Mouse (Mus musculus): ENCODE data around the gene Uggt1.

Gene Uggt1

GRCm38 (mm10) chr1:36201739-36202138 is 42.8 kb downstream of the Uggt1 start:
- in situ Hi-C loops (cut with MboI; ENCODE audit: low sequenced_read_pairs), result no loop called here

DNA sequence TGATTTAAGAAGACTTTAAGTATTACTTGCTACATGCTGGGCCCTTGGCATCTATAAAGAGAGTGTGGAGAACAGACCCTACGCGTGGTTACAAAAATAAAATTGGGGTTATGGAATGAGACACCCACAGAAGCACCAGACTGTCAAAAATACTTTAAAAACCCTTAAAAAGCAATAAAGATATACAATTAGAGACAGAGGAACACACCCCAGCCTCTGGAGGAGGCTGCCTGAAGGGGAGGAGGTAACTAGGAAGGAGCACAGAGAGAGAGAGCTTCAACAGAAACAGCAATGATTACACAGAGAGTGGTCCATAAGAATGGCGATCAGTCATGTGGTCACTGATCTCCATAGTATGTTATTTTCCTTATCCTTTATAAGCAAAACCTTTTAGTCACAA is 50.0 kb downstream of the Uggt1 start:
- in situ Hi-C loops (cut with MboI; ENCODE audit: low sequenced_read_pairs), result no loop called here

- in situ Hi-C loops (cut with MboI; ENCODE audit: low sequenced_read_pairs), result no loop called here
These were observed 52.6 kb downstream of the Uggt1 start for GRCm38 (mm10) chr1:36191966-36192365.

DNA sequence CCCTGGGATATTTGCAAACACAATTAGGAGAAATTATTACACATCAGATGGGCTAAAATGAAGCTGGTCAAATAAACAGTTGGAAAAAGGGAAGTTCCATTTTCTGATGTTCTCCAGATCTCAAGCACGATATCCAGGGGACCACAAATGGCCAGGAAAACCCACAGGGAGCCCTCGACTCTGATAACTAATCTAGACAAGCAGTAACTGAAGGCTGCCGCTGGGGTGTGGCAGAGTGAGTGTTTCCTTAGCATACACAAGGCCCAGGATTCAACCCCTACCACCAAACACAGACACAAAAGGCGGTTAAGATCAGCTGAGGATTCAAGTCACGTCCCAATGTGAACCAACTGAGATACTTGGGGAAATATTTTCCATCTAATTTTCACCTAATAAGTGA is 64.5 kb downstream of the Uggt1 start:
- in situ Hi-C loops (cut with MboI; ENCODE audit: low sequenced_read_pairs), result no loop called here

DNA sequence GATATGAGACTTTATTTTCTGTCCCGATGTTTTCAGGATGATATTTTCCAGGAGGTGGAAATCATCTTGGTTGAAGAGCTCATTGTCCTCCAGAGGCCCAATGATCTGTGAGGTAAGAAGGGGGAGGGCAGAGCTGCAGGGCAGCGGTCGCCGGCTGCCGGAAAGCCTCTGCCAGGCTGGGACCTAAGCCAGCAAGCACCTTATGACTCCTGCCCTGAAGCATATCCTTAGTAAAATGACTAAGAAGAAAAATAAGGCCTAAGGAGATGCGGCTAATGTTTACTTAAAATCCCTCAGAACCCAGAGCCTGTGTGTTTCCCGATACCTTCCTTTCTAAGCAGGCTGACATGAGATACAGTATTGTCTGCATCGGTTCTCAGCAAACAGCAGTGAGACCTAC is 71.1 kb downstream of the Uggt1 start:
- in situ Hi-C loops (cut with MboI; ENCODE audit: low sequenced_read_pairs), result no loop called here

- in situ Hi-C loops (cut with MboI; ENCODE audit: low sequenced_read_pairs), result no loop called here
These were observed 71.6 kb downstream of the Uggt1 start for GRCm38 (mm10) chr1:36172941-36173340.

GRCm38 (mm10) chr1:36162687-36163086 is 81.8 kb downstream of the Uggt1 start:
- in situ Hi-C loops (cut with MboI; ENCODE audit: low sequenced_read_pairs), result no loop called here

GRCm38 (mm10) chr1:36161208-36161607 is 83.3 kb downstream of the Uggt1 start:
- in situ Hi-C loops (cut with MboI; ENCODE audit: low sequenced_read_pairs), result no loop called here

- in situ Hi-C loops (cut with MboI; ENCODE audit: low sequenced_read_pairs), result no loop called here
These were observed 84.3 kb downstream of the Uggt1 start for GRCm38 (mm10) chr1:36160246-36160645.

DNA sequence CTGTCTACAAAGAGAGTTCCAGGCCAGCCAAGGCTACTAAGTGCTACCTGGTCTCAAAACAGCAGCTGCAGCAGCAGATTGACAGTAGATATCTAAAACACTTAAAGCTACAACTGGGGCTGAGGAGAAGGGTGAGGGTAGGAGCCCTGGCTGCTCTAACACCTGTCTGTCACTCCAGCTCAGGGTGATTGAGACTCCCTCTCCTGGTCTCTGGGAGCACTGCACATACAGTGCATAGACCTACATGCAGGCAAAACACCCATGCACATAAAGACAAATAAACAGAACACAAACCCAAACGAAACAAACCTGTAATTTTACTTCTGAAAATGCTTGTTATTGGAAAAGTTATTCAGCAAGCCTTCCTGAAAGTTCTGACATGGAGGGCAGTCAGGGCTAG is 95.1 kb downstream of the Uggt1 start:
- in situ Hi-C loops (cut with MboI; ENCODE audit: low sequenced_read_pairs), result no loop called here

GRCm38 (mm10) chr1:36148809-36149208 is 95.7 kb downstream of the Uggt1 start:
- in situ Hi-C loops (cut with MboI; ENCODE audit: low sequenced_read_pairs), result no loop called here

DNA sequence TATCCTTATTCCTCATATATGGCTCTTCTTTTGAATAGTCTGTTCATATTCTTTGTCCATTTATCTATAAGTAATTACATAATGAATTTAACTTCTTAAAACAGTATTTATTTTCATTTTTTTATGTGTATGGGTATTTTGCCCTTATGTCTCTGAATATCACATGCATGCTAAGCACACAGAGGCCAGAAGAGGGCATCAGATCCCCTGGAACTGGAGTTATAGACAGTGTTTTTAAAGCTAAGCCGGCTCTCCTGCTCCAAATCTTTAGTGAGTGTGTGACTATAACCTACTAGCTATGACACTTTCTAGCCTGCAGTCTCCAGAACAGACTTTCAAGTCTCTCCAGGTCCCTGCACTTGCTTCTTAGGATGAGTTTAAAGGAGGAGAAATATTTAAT is 99.5 kb downstream of the Uggt1 start:
- in situ Hi-C loops (cut with MboI; ENCODE audit: low sequenced_read_pairs), result no loop called here

GRCm38 (mm10) chr1:36140311-36140710 is 104.2 kb downstream of the Uggt1 start:
- in situ Hi-C loops (cut with MboI; ENCODE audit: low sequenced_read_pairs), result no loop called here

DNA sequence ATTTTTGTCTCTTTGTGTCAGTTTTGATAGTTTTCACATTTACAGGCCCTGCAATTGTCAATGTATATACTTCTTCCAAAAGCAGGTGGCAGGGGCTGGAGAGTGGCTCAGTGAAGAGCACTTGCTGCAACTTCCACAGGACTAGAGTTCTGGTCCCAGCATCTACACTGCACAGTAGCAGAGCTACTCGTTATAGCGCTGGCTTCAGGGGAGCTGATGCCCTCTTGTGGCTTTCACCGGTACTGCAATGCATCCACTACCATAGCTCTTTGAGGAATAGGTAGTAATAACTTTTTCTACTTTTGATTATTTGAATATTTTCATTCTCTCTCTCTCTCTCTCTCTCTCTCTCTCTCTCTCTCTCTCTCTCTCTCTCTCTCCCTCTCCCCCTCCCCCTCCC is 109.9 kb downstream of the Uggt1 start:
- in situ Hi-C loops (cut with MboI; ENCODE audit: low sequenced_read_pairs), result no loop called here

DNA sequence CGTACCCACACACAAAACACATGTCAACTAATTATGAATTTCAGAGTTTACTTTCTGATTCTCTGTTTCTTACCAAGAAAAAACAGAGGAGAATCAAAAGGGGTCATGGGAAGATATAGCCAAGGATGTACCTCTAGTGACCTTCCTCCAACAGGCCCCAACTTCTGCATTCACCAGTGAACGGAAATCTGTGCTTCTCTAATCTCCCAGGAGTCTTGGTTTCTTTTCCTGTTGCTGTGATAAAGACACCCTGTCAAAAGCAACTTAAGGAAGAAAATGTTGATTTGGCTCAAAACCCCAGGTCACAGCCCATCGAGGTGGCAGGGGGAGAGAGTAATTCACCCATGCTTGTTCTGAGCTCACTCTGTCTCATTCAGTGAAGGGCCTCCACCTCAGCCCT is 110.9 kb downstream of the Uggt1 start:
- in situ Hi-C loops (cut with MboI; ENCODE audit: low sequenced_read_pairs), result no loop called here

DNA sequence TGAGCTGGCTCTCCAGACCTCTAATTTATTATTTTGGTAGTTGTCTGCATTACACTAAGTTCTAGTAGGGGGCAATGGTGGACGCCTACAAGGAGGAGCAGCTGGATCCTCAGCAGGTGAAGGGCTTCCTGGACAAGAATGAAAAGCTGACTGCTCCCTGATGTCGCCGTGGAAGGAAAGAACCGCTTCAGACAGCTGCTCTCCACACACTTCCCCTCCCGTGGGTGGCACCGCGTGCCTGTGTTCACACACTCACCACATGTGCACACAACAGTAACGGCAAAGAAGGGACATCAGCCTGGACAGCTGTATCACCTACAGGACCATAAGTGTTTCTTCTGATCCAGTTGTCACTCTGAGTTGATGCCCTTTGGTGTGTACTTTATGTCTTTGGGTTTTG is 111.5 kb downstream of the Uggt1 start:
- in situ Hi-C loops (cut with MboI; ENCODE audit: low sequenced_read_pairs), result no loop called here

DNA sequence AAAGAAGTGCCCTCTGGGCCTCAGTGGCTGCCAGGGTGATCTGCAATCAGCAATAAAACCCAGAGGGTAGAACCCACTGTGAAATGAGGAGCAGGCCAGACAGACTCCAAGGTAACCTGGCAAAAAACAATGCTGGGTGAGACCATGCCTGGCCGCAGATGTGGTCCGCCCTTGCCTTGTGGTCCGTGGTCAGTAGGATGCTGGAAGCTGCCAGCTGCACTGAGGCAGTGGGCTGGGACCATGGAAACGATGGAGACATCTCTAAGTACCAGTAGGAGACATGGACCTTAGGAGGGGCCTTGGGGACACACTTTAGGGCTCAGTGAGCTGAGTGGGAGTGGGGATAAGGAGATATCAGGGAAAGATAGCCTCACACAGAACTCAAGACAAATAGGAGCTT is 112.3 kb downstream of the Uggt1 start:
- in situ Hi-C loops (cut with MboI; ENCODE audit: low sequenced_read_pairs), result no loop called here

GRCm38 (mm10) chr1:36131766-36132165 is 112.8 kb downstream of the Uggt1 start:
- in situ Hi-C loops (cut with MboI; ENCODE audit: low sequenced_read_pairs), result no loop called here

GRCm38 (mm10) chr1:36131154-36131553 is 113.4 kb downstream of the Uggt1 start:
- in situ Hi-C loops (cut with MboI; ENCODE audit: low sequenced_read_pairs), result no loop called here

DNA sequence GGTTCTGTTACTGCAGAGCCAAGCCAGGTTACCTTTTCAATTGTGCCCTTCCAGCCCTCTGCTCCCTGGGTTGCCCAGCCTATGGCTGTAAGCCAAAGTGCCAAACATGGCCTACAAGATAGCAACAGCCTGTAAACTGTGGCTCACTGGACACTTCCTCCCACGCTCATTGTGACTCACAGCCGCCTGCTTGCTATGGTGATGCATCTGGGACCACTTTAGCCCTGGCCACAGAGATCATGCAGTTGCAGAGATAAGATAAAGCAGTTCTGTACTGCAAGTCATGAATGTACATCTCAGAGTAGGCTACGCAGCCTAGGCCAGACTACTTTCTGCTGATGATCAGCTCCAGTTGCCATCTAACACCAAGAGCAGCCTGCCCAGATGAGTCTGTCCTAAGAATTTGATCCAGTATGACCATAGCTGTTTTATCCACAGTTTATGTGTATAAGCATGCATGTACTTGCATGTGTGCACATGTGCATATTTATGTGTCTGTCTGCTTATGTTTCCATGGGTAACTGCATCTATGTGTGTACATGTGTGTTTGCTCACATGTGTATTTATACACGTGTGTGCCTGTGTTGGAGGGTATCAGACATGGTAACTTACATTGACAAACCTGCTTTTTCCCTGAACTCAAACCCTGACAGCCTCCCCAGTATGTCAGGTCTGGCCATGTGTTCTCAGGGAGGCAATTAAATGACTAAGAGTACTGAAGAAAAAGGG is 114.0 kb downstream of the Uggt1 start:
- in situ Hi-C loops (cut with MboI; ENCODE audit: low sequenced_read_pairs), result no loop called here

GRCm38 (mm10) chr1:36129881-36130280 is 114.6 kb downstream of the Uggt1 start:
- in situ Hi-C loops (cut with MboI; ENCODE audit: low sequenced_read_pairs), result no loop called here

- in situ Hi-C loops (cut with MboI; ENCODE audit: low sequenced_read_pairs), result no loop called here
These were observed 115.4 kb downstream of the Uggt1 start for GRCm38 (mm10) chr1:36129126-36129525.

GRCm38 (mm10) chr1:36125076-36125475 is 119.4 kb downstream of the Uggt1 start:
- in situ Hi-C loops (cut with MboI; ENCODE audit: low sequenced_read_pairs), result no loop called here
